Mouse (Mus musculus): ENCODE results near the gene Camk2g.

Camk2g gene

DNA sequence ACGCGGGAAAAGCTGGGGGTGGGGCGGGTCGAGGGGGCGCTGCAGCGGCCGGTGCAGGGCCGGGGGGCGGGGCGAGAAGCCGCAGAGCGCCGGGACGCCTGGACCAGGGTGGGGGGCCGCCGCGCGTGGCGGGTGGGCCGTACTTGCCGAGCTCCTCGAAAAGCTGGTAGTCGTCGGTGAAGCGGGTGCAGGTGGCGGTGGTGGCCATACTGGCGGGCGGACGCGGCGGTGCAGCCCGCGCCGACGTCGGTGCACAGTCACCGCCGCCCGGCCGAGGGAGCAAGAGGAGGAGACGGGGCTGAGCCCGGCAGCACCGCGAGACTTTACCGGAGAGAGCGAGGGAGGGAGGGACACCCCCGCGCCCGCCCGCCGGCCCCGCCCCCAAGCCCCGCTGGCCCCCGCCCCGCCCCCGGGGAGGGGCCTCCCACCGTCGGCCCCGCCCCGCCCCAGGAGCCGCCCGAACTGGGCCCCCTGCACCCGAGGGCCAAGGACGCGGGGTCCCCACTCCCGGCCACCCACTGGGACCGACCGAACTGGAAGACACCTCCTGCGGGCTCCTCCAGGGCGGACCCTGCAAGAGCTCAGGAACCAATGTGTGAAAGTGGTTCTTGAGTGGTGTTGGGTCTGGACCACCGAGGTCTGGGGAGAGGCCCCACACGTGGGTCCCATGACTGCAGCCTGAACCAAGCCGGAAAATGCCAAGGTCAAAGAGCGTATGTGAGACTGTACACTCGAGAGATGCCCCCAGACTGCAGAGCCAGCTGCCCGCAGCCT is at the start of gene Camk2g:
Camk2g (minus strand) TSS at position 331 of the 774 bp plus-strand sequence.
- no peak for DNase-seq (ENCODE audit: low read depth)

DNA sequence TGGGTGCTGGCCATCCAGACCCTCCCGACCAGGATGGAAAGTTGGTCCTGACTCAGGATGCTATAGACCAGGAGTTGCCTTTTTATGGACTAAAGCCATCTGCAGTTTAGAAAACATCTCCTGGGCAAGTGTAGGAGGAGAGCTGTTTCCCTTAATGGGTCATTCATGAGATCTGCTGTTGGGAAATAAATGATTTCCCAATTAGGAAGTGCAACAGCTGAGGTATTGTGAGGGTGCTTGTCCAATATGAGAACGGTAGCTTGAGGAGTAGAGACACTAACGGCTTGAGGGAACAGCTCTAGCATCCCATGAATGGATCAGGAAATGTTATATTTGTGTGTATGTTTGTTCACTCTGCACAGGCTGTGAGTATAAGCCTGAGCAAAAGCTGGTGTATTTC is 48.7 kb upstream of the Camk2g start:
- no peak for DNase-seq (ENCODE audit: low read depth)

DNA sequence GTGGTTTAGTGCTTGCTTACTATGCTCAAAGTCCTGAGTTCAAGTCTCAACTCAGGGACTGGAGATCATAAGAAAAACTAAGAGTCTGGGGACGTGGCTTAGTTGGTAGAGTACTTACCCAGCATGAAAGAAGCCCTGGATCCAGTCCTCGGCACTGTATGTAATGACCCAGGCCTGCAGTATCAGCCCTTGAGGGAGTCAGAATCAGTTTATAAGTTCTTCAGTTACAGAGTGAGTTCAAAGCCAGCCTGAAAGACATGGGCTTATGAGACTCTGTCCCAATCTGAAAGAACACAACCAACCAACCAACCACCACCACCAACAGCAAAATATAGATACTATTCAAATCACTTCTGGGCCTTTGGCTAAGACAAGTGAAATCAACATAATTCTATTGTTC is 47.6 kb upstream of the Camk2g start:
- DNase-seq (ENCODE audit: low read depth): no peak

DNA sequence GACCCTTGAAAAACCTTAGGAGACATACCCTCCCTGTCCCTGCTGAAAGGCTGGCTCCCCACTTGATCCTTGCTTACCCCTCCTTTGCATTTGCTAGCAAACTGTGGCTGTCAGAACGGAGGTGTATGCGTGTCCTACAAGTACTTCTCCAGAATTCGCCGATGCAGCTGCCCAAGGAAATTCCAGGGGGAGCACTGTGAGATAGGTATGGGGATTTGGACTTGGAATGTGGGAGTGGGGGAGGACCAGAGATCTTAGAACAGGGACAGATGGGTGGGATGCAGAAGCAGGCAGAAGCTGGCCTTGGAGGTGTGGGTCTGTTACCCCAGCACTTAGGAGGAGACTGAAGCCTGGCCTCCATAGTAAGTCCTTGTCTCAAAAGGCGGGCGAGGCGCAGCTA is 43.8 kb upstream of the Camk2g start:
- no peak for DNase-seq (ENCODE audit: low read depth)

DNA sequence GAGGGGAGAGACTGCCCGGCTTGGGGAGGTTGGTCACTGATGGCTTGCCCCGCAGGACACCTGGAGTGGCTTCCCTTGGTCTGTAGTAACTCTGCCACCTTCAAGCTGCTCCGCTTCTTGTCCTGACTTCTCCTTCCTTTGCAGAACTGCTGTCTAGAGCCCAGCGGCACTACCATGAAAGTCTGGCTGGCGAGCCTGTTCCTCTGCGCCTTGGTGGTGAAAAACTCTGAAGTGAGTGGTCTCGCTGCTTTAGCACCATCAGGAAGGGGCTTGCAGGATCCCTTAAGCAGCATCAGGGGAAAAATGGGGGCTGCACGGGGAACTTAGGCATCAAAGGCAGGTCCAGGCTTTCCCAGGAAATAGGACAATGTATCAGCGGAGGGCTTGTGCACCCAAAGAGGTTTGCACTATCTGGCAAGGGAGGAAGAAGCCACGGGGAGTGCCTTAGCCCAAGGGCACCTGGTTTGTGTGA is 43.1 kb upstream of the Camk2g start:
- no peak for DNase-seq (ENCODE audit: low read depth)

DNA sequence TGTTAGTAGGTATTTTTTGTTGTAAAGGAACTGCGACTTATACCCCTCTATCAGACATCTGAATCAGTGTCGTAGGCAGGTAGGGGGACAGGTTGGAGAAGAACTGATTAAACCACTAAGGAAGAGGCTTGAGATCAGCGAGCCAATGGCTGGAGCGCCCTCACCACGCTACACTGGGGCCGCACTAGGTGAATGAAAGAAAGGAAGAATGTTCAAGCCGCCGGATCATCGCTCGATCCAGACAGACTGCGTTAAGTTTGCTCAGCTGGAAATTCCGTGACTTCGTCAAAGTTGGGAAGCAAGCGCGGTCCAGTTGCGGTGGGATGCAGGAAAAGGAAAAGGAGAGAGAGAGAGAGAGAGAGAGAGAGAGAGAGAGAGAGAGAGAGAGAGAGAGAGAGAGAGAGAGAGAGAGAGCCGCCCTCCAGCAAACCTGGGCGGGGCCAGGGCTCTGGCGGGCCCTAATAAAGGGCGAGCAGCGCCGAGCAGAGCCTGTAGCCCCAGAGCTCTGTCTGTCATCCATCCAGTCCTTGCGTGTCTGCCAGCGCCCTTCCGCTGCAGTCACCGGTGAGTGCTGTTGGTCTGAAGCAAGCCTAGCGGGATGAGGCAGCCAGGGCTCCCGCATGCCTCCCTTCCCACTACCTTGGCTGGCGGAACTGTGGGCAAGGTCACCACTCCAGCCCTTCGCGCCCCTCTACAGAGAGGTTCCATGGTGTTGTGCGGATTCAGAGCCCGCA is 42.5 kb upstream of the Camk2g start, which contains the start of gene Plau:
Plau (plus strand) TSS at position 490 of the 734 bp plus-strand sequence.
- no peak for DNase-seq (ENCODE audit: low read depth)

DNA sequence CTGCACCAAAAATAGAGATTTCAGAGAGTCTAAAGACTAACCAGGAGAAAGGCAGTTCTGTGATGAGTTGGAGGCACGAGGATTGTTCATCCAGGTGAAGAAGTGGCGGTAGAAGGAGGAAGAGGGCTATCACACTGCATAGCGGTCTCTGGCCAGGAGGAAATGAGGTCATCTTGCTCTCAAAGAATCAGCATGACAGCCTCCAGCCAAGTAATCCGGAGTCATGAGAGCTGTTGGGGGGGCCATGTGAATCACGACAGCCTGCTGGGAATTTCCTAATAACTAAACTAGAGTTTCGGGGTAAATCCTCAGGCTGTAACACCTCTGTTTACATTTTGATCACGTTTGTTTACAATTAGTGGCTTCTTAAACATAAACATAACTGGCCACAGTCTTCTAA is 40.2 kb upstream of the Camk2g start:
- DNase-seq (ENCODE audit: low read depth): no peak

DNA sequence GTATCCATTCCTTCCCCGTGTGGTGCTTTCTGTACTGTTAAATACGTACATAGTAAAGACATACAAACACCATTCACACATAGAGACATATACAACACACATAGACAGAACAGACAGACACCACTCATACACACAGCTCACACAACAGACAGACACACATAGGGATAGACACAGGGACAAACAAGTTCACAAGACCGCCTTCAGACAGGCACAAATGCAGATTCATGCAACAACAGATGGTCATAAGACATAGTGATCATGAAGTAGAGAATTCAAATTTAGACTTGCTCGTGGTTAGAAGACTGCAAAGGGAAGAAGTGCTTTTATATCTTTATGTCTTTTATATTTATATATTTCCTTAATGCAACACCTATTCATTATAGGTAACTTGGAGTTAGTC is 39.6 kb upstream of the Camk2g start:
- DNase-seq (ENCODE audit: low read depth): no peak

DNA sequence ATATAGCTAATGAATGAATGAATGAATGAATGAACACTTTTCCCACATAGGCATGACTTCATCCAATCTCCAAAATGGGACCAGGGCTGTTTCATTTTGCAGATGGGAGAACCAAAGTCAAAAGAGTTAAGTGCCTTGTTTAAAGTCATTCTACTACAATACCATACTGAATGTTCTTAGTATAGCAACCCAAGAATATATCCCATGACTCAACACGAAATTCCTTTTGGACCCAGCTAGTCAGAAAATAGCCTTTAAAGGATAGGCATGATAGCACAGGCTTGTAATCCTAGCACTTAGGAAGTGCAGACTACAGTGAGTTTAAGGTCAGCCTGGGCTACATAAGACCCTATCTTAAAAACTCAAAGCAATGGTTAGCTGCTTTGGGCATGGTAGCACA is 38.0 kb upstream of the Camk2g start:
- no peak for DNase-seq (ENCODE audit: low read depth)

DNA sequence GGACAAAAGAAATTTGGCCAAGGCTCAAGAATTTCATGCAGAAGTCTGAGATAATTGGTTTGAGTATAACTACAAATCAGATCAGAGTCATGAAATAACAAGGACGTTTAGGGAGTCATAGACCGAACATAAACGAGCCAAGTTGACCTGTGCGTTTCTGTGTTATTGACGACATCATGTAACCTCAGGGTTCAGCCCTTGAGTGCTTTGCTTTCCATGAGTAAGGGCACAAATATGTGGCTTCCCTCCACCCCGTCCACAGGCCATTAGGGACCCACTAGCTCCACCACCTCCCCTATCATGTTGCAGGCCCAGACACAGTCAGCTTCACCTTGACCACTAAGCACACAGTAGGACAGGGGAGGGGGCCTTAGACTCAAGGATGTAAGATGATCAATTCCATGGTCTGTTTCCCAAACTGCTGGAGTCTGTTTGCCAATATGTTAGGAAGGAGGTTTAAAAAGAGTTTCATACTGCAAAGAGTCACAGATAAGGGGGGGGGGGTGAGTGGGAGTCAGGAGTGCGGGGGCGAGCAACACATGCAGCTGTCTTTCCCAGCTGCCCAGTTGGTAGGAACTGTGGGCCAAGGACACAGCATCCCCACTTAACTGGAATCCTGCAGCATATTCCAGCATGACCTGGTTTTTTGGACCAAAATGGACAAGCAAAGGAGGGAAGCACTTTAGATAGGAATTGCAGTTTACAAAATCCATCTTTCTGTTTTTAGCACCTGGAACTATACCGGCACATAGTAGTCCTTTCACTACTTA is 37.4 kb upstream of the Camk2g start:
- DNase-seq (ENCODE audit: low read depth): no peak

DNA sequence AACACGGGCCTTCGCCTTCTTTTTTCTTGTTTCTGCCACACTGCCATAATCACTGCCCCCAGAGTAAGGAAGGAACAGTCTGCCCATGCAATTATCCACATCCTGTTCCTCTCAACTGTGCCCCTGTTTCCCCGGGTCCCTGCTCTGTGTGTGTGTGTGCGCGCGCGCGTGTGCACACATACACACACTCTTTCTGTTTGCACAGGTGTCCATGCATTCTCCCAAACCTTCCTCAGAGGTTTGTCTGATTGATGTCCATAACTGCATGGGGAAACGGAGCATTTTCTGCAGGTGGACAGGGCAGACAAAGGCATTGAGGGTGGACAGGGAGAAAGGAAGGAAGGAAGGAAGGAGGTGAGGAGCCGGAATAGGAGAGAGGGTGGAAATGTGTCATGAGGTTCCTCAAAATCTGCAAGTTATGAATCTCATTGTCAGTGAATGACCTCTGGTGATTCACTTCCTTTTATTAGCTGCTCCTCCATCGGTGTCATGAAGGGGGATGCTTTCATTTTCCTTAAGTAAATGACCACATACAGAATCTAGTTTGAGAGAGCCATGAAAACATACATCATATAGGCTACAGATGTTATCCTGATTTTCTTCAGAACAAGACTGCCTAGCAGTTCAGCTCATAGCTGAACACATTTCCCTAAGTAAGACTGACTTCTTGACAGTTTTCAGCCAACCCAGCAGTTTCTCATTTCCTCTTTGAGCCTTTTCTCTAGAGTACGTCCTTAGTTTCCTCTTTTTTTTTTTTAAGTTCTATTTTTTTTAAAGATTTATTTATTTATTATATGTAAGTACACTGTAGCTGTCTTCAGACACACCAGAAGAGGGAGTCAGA is 35.9 kb upstream of the Camk2g start:
- DNase-seq (ENCODE audit: low read depth): no peak

DNA sequence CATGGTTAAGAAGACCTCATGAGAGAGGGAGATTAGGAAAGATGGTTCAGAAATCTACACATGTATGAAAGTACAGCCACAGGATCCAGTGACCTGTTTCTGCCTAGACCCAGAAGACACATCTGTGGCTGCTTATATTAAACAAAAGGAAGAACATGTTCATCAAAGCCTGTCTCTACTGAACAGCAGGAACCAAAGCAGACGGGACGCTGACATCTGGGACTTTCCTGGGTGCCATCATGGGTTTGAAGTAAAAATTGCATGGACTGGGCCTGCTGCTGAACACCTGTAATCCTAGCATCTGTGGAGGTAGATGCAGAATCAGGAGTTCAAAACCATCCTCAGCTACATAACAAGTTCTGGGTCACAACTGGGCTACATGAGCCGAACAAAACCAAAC is 34.6 kb upstream of the Camk2g start:
- DNase-seq (ENCODE audit: low read depth): no peak

DNA sequence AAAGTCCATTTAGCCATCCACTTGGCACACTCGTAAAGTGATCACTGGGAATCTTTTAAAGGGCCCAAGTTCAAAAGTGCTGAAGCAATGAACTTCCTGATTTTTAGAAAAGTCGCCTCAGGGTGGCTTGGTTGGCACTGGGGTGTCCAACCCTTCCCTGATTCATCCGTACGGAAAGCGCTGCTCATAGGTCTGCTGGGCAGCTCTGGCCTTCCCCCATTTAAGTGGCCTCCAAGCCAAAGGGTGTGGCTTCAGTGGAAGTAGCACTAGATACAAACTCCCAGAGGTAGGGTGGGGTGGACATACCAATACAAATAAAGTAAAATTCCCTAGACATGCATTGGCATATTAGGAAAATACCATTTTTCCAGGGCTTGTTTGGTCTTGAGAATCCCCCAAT is 33.6 kb upstream of the Camk2g start:
- no peak for DNase-seq (ENCODE audit: low read depth)

DNA sequence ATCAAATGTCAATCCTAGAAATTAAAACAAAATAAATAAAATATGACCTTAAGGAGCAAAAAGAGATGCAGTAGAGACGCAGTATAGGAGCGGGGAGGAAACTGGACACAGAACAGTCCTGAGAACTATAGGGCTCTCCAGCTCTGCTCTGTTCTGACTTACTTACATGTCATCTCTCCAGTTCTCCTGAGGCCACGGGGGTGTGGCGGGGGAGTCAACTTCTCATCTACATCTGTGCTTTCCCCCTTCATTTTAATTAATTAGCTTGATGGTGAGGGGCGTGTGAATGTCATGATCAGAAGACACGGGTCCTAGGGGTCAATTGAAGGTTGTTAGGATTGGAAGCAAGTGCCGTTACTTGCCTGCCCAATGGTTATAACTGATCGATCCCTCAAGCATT is 33.2 kb upstream of the Camk2g start:
- no peak for DNase-seq (ENCODE audit: low read depth)

DNA sequence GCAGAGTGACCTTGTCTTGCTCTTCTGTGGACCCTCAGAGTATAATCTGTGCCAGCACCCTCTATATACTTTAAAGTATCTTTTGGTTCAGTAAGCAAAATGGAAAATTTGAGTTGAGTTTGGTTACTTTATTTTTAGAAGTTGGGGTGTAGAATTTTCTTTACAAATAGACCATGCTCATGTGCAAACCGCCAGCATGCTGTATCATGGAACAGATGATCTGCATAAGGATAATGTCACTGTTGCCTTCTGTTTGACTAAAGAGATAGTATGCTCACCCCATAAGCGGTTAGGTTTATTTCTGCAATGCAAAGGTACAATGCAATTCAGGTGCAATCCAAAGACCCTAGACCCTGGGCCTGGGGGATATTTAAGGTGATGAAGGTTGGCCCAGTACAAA is 31.6 kb upstream of the Camk2g start:
- DNase-seq (ENCODE audit: low read depth): no peak

DNA sequence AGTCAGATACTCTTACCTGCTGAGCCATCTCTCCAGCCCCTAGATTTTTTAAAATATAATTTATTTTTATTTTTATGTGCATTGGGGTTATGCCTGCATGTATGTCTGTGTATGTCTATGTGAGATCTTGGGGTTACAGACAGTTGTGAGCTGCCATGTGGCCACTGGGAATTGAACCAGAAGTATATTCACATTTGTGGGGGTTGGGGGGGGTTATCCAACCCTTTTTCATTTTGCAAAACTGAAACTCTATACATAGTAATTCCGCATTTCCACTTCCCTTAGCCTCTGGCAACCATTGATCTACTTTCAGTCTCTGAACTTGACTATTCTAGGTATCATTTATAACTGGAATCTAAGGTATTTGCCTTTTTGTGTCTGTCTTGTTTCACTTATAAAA is 30.6 kb upstream of the Camk2g start:
- no peak for DNase-seq (ENCODE audit: low read depth)

DNA sequence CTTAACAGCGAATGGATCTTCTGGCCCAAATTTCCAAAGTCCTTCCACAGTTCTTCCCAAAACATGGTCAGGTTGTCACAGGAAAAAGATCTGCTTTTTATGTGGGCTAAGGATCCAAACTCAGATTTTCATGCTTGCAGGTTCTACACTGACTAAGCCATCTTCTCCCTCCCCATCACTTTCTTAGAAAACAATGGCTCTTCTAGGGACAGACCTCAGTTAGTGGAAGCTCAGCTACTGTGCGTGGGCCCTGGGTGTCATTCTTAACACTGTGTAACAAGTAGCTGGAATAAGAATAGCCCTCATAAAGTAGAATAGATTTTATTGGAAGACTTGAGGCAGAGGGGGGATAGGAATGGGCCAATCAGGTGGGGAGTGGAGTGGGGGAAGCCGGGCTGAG is 21.6 kb upstream of the Camk2g start:
- no peak for DNase-seq (ENCODE audit: low read depth)

DNA sequence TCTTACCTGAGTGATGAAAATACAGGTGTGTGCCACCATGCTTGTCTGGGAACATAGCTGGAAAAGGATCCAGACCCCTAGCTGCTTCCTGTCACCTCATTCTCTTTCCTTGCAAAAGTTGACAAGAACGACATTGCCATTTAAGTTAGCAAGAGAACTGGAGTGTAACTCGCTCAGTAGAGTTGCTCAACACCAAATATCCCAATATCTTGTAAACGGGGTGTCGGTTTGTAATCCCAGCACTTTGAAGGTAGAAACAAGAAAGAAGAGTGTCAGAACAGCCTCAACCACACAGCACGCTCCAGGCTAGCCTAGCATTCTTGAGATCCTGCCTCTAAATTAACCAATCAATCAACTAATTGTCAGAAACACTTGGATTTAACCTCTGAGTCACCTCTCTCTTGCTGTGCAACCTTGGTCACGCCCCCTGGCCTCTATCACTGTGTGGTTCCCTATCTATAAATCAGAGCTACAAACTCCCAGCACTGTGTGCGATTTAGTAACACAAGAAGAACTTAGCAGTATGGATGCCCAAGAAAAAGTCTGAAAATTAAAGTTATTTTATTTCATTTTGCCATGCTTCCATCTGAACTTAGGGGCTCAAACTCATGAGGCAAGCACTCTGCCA is 18.0 kb upstream of the Camk2g start:
- DNase-seq (ENCODE audit: low read depth): no peak

DNA sequence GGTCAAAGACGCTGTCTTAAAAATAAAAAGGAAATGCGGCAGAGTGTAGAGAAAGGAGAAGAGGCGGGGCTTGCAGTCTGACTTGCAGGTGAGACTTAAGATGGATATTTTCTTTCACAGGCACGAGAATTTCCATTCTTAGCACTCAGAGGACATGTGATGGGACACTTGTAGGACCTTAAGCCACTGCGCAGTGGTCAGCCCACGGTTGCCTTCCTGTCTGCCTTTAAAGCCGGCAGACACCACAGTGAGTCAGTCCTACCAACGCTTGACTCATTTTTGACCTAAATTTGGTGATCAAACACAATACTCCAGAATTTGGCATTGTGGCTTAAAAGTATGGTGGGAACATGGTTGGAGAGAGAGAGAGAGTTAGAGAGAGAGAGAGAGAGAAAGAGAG is 17.3 kb upstream of the Camk2g start:
- DNase-seq (ENCODE audit: low read depth): no peak

DNA sequence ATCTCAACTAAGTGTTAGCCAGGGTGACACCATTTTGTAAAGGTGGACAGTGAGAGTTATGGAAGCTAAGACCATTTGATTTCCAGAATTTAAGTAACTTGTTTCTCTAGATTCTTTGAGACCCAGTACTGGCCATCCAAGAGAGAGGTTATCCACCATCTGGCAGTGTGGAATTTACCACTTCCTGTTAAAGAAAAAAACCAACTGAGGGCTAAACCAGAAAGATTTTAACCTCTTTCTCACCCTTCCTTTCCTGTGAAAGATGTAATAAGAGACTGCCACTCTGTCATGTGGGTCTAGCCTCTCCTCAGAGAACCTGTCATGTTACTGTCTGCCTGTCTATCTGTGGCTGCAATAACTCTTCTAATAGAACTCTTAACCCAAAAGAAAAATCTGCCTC is 15.9 kb upstream of the Camk2g start:
- no peak for DNase-seq (ENCODE audit: low read depth)

DNA sequence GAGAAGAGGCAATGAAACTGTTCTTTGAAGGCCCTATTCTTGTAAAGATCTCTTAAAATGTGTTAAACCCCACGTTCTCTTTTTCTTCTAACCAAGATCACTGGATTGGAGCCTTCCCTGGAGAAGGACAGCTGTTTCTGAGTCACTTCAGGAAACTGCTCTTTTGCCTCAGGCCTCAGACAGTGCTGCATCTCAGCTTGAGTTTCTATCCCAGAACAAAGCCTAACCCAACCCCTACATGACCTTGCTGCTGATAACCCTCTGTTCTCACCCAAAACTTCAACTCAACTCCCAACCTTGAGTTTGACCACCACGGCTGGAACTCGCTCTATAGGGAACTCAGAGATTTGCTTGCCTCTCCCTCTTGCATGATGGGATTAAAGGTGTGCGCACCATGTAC is 15.5 kb upstream of the Camk2g start:
- DNase-seq (ENCODE audit: low read depth): no peak
